Mouse (Mus musculus) R1 (cell line): ENCODE results near the gene Entpd5.
A peak's percentile ranks its signal among the peaks of the same experiment; 100 is the strongest.

Experiments
- DNase-seq: peaks from one replicate; pipeline ENCODE4 v3.0.0-alpha.2; 2018; ENCODE audit warnings: low read depth, low spot score

The Entpd5 gene

DNA sequence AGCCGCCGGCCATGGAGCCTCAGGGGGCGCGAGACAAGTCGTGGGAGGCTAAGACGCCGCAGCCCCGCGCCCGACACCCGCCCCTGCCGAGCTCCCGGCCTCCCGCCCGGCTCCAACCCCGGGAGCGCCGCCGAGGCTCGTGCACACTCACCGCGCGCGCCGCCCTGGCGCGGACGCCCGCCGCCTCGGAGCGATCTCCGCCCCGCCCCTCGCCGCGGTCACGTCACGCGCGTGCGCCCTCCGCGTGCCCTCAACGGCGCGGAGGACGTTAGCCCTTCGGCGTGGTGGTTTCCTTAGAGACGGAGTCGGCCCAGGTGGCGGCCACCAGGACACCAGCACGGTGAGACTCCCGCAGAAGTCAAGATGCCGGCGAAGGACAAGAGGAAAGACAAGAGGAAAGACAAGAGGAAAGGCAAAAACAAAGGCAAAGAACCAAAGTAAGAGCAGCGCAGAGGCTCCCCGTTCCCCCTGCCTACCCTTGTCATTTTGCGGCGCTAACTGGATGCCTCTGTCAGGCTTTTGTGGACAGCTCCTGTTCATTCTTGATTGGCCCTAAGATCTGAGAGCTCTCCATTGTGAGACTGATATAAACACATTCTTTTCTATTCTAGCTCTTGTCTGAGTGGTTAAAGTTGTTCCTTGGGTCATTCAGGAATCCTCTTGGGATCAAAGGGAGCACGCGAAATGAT is at the start of gene Entpd5, which contains the start of gene Bbof1:
TSS of gene Entpd5 (minus strand) at position 211 of the 689 bp plus-strand sequence.
TSS of gene Bbof1 (plus strand) at position 253 of the 689 bp plus-strand sequence.
- DNase-seq: peak; percentile 87

GRCm38 (mm10) chr12:84456911-84457310 is 48.1 kb upstream of the Entpd5 start:
- DNase-seq: no peak

DNA sequence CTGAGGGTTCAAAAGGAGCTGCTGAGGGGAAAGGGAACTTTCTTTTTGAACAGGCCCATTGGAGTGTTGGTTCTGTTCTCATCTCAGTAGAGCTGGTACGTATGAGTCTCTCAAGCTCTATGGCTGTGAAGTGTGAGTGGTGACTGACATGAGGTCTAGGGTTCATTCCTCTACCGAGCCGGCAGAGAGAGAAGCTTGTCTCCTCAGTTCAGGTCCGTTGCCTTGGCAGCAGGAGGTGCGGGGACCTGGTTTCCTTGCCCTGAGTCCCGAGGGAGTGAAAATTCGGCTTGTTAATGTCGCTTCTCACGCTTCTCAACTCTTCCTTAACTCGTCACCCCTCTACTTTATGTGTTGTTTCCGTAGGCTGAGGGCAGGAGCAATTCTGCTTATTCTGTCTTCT is 43.0 kb upstream of the Entpd5 start:
- DNase-seq: peak; percentile 54

- DNase-seq: peak; percentile 100
Measured at GRCm38 (mm10) chr12:84450718-84451646, 42.2 kb upstream of the Entpd5 start, which contains the start of the genes Aldh6a1 and Lin52. TSS of gene Aldh6a1 (minus strand) at chr12:84451004. TSS of gene Lin52 (plus strand) at chr12:84451422.

DNA sequence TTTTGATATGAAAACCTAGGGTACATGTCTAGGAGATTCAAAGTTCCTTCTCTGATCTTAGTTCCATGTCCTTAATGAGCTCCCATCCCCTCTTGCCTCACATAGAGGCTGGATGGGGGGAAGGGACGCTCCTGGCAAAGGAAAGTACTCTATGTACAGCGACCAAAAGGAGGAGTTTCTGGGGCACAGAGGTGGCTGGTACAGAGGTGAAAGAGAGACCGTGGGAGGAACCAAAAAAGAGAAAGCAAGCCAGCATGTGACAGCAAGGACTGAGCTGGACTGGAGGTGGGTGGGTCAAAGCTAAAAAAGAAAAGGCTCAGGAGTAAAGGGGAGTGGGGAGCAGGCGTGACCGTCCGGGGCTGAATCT is 41.5 kb upstream of the Entpd5 start:
- no peak for DNase-seq

DNA sequence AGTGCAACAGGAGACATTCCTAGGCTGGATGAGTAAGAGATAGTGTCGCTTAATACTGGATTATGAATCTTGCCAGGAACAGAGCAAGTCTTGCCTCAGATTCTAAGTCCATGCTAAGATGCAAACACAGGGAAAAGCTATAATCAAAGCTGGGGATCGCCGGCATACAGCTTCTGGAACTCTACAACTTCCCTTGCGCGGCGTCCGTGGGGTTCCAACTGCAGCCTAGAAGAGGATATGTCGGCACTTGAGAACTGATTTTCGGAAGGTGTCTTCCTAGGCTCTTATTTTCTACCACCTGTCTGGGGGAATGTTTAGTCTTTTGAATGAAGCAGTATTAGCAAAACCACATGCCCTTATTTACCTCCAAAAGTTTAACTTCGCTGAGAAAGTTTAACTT is 41.1 kb upstream of the Entpd5 start:
- DNase-seq: no peak

- DNase-seq: no peak
Measured at GRCm38 (mm10) chr12:84448181-84448580, 39.4 kb upstream of the Entpd5 start.

DNA sequence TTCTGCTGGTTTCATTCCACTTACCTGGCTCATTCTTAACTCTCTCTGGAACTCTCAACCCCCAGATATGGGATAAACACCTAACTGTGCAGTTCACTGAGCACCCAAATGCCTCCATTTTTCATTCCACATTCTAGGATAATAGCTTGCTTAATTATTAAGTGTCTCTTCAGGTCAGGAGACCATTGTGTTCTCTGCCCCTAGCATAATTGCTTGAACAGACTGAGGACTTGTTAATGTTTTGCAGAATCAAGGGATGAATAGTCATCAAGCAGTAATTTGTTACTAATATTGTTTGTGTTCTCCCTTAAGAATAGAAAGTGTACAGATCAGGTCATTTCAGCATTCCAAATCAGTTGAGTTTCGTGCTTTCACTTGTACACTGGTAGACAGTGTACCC is 38.6 kb upstream of the Entpd5 start:
- DNase-seq: no peak

GRCm38 (mm10) chr12:84442526-84442925 is 33.7 kb upstream of the Entpd5 start:
- peak; percentile 74 for DNase-seq

DNA sequence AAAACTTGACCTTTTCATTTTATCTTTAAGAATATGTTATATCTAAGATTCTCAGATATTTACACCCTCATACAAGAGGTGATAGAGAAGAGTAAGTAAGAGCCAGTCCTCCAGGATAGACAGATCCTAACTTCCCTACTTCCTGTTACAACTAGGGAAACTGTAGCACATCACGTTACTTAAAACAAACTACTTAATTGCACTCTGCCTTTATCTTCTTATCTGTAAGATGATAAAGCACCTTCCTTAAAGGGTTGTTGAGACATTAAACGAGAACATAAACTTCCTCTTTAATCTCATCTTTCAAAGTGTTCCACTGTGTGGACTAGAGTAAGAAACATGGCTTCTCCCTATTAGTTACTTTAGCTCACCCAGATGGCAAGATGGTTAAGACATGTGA is 29.9 kb upstream of the Entpd5 start:
- DNase-seq: no peak

DNA sequence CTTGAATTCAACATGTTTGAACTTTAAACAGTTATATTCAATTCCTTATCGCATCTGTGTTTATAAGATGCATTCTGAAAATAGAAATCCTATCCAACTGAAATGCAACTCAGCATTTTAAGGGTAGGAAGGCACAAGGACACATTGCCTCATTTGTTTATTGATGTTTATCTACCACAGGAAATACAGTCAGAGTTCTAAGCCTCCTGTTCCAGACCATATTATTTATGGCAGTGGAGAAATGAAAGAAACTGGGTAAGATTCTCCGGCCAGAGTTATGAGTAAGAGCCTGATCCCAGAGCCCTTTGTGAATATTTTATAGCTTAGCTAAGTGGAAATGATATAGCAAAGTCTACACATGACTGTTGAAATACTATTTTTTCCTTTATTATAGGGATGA is 21.0 kb upstream of the Entpd5 start:
- no peak for DNase-seq

- DNase-seq: no peak
Measured at GRCm38 (mm10) chr12:84423990-84424389, 15.2 kb upstream of the Entpd5 start.

DNA sequence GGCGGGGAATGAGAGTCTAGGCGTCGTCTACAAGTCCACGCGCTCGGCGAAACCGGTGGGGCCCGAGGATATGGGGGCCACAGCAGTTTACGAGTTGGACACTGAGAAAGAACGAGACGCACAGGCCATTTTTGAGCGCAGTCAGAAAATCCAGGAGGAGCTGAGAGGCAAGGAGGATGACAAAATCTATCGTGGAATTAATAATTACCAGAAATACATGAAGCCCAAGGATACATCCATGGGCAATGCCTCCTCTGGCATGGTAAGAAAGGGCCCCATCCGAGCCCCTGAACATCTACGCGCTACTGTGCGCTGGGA is 8.7 kb upstream of the Entpd5 start:
- DNase-seq: peak; percentile 18

- DNase-seq: peak; percentile 91
Measured at GRCm38 (mm10) chr12:84416834-84417604, 8.2 kb upstream of the Entpd5 start, which contains the start of gene Rnf113a2. TSS of gene Rnf113a2 (plus strand) at chr12:84417196.

GRCm38 (mm10) chr12:84407874-84408818 is 683 bp downstream of the Entpd5 start:
- DNase-seq: peak; percentile 70

DNA sequence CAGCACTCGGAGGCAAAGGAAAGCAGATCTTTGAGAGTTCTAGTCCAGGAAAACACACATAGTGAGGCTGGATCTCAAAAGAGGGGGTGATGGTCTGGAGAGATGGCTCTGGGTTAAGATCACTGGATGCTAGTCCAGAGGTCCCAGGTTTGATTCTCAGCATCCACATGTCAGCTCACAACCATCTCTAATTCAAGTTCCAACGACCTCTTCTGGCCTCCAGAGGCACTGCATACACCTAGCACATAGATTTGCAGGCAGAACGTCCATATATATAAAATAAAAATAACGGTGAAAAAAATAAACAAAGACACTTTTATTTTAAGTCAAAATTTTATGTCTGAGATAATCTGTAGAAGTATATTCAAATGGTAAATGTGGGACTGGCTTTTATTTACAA is 1.6 kb downstream of the Entpd5 start:
- peak; percentile 65 for DNase-seq

DNA sequence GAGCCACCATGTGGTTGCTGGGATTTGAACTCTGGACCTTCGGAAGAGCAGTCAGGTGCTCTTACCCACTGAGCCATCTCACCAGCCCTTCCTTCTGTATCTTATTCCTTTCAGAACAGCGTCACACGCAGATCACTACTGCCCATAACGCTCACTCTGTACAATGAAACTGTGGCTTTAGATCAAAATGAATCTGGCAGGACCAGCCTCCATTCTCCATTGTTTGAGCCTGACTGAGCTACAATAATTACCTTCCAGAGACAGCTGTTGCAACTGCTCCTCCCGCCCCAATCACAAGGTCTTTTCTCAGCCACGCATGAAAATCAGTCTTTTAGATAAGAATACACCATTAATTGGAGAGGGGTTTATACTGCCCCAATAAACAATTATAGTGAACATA is 4.3 kb downstream of the Entpd5 start:
- DNase-seq: no peak

DNA sequence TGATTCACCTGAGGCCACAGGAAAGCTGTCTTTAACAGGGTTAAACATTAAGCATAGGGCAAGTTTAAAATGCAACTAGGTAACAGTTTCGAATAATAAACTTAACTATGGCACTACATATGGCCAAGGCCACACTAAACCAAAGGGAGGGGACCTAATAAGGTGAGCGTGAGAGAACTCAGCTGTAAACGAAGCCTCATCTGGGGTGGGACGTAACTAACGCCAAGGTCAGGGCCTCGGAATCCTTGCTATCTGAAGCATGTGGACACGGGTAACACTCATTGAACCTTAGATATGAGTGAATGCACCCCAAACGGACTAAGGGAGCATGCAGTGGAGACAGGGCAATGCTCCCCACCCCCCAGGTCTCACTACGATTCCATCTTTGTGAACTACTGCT is 5.9 kb downstream of the Entpd5 start:
- DNase-seq: no peak

DNA sequence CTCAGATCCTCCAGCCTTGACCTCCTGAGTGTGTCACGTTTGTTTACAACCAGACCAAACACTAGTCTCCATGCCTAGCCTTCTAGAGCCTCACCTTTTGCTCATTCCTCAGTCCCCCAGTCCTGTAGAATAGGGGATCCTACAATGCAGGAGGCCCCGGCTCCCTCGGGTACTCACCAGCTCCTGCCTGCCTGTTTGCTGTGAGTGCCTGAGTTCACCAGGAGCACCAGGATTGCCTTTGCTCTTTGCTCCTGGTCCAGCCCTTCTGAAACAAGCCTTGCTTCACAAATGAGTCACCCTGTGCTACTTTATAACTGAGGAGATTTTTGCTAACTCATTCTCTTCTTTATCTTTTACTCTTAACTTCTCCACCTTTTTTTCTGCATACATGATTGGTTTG is 8.2 kb downstream of the Entpd5 start:
- DNase-seq: no peak

DNA sequence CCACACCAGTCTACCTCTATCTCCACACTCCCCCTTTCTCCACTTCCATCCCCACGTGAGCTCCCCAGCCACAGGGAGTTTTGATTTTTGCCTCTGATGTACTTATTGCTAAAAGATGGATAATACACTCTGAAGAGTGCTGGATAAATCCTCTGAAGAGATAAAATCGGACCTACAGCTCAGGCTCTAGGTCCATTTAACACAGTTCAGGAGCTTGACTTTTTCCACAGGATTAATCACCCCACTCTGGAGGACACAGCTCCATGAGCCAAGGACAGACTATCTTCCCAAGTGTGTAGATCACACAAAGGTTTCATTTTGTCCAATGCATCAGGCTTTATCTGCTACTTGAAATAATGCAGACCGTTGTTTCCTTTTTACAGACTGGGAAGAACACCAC is 8.8 kb downstream of the Entpd5 start:
- no peak for DNase-seq

DNA sequence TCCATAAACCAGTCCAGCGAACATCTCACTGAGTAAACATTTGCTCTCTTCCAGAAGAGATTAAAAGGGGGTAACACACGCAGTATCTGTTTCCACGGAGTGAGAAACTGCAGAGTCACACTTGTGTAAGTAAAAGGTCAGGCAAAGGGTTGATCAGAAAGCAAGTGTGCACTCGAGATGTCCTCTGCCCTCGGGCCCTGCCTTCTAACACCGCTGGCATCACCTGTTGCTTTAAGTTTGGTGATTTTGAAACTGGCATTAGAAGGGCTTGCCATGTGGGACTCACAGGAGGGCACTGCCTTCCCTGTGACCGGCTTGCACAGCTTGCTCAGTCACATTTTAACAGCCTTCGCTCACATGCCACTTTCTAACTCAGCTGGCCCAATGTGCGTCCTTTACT is 9.2 kb downstream of the Entpd5 start:
- no peak for DNase-seq
